Mouse (Mus musculus): Measurements from ENCODE around the gene Stard3nl.
"Not testable (repeated sequence)": the region's sequence is repeated elsewhere in the genome, so short reads cannot be mapped to it uniquely, and the experiment has no call there.

Gene Stard3nl

GRCm38 (mm10) chr13:19381112-19381828, 14.3 kb downstream of the Stard3nl start:
- DNase-seq = no peak

DNA sequence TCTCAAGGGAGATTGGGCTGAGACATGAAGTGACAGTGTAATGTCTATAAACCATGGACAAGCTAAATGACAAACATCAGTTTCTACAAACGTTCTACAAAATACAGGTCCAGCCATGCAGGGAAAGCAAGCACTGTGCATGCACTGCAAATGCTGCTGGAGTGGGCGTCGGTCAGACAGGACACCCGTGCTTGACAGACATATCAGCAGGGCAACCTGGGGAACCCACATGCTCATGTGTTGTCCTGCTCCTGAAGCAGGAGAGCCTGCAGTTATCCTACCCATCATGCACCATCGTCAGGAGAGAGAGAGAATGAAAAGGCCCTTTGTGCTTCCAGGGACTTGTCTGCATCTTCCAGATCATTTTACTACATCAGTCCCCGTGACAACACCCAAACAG, 16.3 kb downstream of the Stard3nl start:
- DNase-seq = no peak

DNA sequence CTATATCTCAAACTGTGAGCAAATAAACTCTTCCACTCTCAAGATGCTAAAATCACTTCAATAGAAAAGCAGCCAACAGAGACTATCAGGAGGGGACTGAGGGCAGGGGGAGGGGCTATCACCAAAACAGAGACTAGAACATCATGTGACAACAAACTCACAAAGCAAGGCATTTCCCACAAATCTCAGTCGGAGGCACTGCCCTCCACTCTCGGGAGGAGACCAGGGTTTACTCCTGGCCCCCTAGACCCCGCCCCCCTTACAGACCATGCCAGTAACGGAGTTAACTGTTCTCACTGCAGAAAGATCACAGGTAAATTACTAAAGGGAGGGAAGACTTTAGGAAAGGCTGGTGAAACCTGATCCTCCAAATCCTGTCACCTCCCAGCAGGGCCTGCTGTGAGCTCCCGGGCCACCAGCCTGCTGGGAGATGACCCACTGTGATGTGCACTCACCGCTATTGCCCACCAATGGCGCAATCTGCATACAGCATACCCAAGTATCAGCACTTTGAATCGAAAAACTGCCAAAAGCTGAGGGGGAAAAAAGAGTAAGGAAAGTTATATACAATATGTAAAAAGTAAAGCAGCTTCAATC, 23.4 kb downstream of the Stard3nl start:
- DNase-seq = no peak

DNA sequence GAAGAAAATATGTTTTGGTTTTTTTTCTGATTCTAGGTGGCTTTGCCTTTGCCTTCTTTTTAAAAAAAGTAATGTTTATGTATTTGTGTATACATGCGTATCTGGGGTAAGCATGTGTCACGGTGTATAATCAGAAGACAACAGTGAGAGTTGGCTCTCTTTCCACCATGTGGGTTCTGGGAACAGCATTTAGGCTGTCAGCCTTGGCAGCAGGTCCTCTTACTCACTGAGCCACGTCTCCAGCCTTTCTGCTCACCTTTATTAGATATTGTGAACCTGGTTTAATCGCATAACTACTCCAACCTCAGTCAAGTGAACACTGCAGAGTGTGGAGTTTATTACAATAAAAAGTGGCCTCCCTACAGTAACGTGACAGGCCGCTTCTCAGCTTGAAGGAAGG, 26.8 kb downstream of the Stard3nl start:
- DNase-seq = no peak

- DNase-seq = no peak
Measured at GRCm38 (mm10) chr13:19367536-19367935, 28.1 kb downstream of the Stard3nl start.

DNA sequence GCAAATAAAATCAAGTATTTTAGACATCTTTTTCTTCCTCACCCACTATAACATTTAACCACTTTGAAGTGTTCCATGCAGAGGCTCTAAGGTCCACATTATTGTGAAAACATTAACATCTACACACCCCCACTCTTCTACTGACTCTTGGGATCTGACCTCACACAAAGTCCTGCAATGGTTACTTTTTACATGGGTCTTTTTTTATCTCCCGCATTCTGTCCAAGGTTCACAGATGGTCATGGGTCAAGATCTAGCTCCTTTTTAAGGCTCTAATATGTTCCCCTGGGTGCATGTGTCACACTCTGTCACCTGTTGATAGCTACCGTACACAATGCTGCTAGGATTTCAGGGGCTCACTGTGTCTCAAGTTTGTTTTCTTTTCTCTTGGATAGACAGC, 28.7 kb downstream of the Stard3nl start:
- no peak for DNase-seq

DNA sequence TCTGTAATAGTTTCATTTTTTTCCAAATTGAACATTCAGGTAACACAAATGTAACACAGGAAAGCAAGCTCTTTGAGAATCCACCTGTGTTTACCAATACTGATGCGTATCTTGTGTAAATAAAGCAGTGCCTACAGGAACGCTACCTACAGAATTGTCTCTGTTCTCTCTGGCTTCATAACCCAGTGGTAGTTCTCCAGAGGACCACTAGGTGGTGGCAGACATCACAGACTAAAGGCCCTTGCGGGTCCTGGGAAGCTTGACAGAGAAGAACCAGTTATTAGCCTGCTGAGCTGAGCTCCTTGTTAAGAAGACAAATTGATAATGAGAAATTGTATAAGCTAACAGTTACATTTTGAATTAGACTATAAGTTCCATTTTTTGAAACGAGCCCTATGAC, 30.0 kb downstream of the Stard3nl start:
- peak; percentile 64 for DNase-seq

DNA sequence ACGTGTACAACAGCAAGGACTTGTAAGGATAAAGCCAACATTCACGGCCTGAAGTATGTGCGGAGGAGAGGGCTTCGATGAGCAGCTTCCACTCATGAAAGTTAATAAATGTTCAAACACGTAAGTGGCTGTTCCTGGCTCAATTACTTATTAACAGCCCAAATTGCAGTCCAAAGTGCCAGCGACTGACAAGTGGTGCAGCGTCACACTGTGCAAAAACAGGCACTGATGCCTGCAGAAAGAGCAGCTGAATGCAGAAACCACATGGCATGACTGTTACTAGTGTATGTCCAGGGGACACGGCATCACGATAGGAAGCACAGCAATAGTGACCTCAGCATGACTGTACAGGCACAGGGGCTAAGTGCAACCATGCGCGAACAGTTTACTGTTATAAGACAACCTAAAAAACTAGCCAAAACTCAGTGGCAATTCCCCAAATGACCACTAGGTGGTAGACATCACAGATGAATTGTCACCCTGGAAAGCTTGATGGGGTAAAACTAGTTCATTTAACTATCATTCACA, 31.3 kb downstream of the Stard3nl start:
- DNase-seq = peak; percentile 63

DNA sequence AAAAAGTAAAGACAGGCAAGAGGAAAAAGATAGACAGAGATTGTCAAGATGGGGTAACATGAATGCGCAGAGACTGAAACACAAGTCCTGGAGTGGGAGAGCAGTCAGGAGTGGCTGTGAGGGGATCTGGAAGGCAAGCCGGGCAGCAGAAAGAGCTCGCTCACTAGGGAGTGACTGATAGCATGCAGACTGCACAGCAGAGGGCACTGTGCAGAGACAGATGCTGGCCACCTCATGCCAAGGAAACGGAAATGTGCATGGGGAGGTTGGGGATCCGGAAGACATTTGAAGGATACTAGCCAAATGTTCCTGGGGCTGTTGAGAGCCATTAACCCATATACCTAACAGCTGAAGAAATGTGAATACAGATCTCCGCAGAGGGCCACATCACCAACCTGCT, 33.2 kb downstream of the Stard3nl start:
- DNase-seq = no peak

DNA sequence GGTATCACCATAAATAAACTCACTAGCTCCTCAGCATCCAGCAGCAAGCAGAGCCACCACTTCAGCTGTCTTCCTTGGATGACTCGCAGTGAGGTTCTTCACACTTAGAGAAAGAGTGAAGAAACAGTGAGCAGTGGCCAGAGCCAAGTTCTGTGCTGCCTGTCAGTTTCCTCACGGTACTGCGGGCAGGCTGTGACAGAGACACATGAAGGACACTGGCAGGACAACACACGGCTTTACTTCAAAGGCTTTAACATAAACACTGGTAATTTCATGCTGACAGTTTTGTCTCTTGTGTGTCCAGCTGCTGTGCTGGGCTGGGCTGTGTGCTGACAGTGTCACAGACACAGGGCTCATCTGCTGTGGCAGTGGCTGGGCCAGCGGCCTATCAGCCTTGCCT, 37.6 kb downstream of the Stard3nl start:
- DNase-seq = no peak

- DNase-seq = no peak
Measured at GRCm38 (mm10) chr13:19357301-19357700, 38.3 kb downstream of the Stard3nl start.

DNA sequence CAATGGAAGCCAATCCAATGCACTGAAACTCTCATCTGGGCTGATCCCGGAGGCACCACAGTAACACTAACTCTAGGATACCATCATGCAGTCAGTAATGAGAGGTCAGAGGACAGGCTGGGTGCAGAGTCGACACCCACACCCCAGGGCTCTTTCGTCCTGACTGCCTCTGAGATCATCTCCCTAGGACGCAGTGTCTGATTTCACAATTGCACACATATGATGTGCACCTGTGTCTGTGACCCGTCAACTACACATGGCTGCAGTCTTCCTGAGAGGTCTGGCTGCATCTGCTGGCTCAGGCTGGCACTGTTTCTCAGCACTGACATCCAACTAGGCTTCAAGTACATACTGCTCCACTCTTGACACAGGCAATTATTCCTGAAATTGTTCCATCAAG, 38.9 kb downstream of the Stard3nl start:
- DNase-seq = peak; percentile 33

GRCm38 (mm10) chr13:19356120-19356519, 39.5 kb downstream of the Stard3nl start:
- DNase-seq = no peak

- DNase-seq = no peak
Measured at GRCm38 (mm10) chr13:19352795-19353194, 42.8 kb downstream of the Stard3nl start.

DNA sequence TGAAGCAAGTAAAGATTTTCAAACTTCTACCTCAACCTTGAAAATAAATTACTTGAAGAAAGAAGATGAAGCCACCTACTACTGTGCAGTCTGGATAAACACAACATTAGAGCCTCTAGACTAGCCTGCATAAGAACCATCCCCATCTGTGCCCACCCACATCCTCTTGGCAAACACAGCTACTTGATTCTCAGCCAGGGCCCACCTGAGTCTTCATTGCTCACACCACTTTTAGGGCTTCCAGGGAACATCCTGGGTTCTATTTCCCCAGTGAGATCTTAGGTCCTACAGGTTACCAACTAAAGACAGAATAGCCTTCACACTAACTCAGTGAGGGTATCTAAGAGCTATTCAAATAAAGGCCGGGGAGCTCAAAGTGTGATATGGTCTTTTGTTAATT, 55.2 kb downstream of the Stard3nl start:
- DNase-seq = not testable (repeated sequence)

DNA sequence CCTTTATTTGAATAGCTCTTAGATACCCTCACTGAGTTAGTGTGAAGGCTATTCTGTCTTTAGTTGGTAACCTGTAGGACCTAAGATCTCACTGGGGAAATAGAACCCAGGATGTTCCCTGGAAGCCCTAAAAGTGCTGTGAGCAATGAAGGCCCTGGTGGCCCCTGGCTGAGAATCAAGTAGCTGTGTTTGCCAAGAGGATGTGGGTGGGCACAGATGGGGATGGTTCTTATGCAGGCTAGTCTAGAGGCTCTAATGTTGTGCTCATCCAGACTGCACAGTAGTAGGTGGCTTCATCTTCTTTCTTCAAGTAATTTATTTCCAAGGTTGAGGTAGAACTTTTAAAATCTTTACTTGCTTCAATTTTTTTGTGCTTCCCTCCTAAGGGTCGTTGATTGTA, 59.3 kb downstream of the Stard3nl start:
- DNase-seq = not testable (repeated sequence)

All from thymus, postnatal 14 days (tissue).